Mouse (Mus musculus): ENCODE results near the gene Mpnd. TPM values are rescaled to one million over a fixed set of nuclear protein-coding genes. Genes with fewer than 3 reads are reported as not detected.

Mpnd gene
- total and polyA plus RNA-seq, 2 experiments from 2014 or later: 91.6 to 293 TPM

DNA sequence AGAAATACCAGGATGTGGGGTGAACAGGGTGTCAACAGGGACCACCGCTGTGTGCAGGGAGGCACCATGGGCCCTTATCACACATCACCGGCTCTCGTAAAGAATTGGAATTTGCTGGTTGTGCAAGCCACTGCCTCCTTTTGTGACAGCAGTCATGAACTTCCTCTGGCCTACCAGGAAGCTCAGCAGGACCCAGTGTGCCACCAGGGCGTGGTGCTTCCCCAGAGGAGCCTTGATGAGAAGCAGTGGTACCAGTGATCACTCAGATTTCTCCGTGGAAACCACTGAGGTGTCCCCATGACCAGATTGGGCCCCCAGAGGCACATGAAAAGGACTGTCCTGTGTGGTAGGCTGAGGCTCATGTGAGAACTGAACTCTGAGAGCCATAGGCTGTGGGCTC lies 17.9 kb downstream of the Mpnd start:
- DNase-seq (ENCODE audit: low spot score): no peak
- no peak for ATAC-seq (ENCODE audit: low FRiP score)
- Histone ChIP-seq H3K4me1 (ENCODE audit: insufficient read depth, low read length) (0 out of 2 replicates have a peak, but pooled peaks cover 3% of the 10 kb centered on the region), H3K9me3 (ENCODE audit: low read length) (no peaks in the 10 kb centered on the region), H3K36me3 (ENCODE audit: insufficient read depth, low read length) (peaks cover 18% of the 10 kb centered on the region), H3K27ac (ENCODE audit: low read depth, low read length) (no peak overlapping the region), H3K27me3 (ENCODE audit: insufficient read depth, low read length) (no peaks in the 10 kb centered on the region), H3K4me2 (ENCODE audit: low read depth, low read length, poor library complexity, severe bottlenecking) (no peak overlapping the region), H3K9ac (replicated peaks; ENCODE audit: low read length, poor library complexity, severe bottlenecking) (no peak overlapping the region), H3K4me3 (ENCODE audit: low read depth, low read length) (no peak overlapping the region)
- TF ChIP-seq CTCF (IDR thresholded peaks at IDR 0.05): no peak
- WGBS: 84% methylated on average over 5 of the region's 5 CpGs

- Histone ChIP-seq H3K4me1 (ENCODE audit: insufficient read depth, low read length) (0 out of 2 replicates have a peak, but pooled peaks cover 3% of the 10 kb centered on the region), H3K4me3 (ENCODE audit: low read depth, low read length) (no peak overlapping the region), H3K27me3 (ENCODE audit: insufficient read depth, low read length) (no peaks in the 10 kb centered on the region), H3K9ac (replicated peaks; ENCODE audit: low read length, poor library complexity, severe bottlenecking) (no peak overlapping the region), H3K27ac (ENCODE audit: low read depth, low read length) (no peak overlapping the region), H3K4me2 (ENCODE audit: low read depth, low read length, poor library complexity, severe bottlenecking) (no peak overlapping the region), H3K36me3 (ENCODE audit: insufficient read depth, low read length) (peaks cover 14% of the 10 kb centered on the region), H3K9me3 (ENCODE audit: low read length) (no peaks in the 10 kb centered on the region)
- TF ChIP-seq CTCF (IDR thresholded peaks at IDR 0.05): no peak
- no peak for DNase-seq (ENCODE audit: low spot score)
- no peak for ATAC-seq (ENCODE audit: low FRiP score)
- 64% methylated on average over 2 of the region's 2 CpGs for WGBS
These were observed 19.0 kb downstream of the Mpnd start for GRCm38 (mm10) chr17:56024476-56024875.

DNA sequence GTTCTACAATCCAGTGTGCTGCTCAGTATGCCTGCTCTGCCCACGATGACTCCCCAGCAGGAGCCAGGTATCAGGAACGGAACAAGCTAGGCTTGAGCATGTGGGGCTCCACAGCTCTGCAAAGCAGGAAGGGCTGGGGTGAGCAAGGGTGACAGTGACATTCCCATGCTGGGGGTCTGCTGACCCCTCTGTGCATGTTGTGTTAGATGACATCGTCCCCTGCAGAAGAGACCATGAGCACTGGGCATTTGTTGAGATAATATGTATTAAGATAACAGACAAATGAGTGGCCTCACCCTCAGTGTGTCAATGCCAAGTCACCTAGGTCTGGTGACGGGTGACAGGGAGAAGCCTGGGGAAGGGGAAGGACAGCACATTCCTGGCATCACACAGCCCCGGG lies 19.4 kb downstream of the Mpnd start:
- TF ChIP-seq CTCF (IDR thresholded peaks at IDR 0.05): no peak
- no peak overlapping the region for H3K4me2 ChIP-seq (ENCODE audit: low read depth, low read length, poor library complexity, severe bottlenecking)
- DNase-seq (ENCODE audit: low spot score) (no peak), ATAC-seq (ENCODE audit: low FRiP score) (no peak)
- no peak overlapping the region for H3K27ac ChIP-seq (ENCODE audit: low read depth, low read length)
- H3K9ac ChIP-seq (replicated peaks; ENCODE audit: low read length, poor library complexity, severe bottlenecking): no peak overlapping the region
- H3K9me3 ChIP-seq (ENCODE audit: low read length): no peaks in the 10 kb centered on the region
- peaks cover 12% of the 10 kb centered on the region for H3K36me3 ChIP-seq (ENCODE audit: insufficient read depth, low read length)
- WGBS: 88% methylated on average over 5 of the region's 5 CpGs
- no peak overlapping the region for H3K4me3 ChIP-seq (ENCODE audit: low read depth, low read length)
- H3K27me3 ChIP-seq (ENCODE audit: insufficient read depth, low read length): no peaks in the 10 kb centered on the region
- 0 out of 2 replicates have a peak, but pooled peaks cover 3% of the 10 kb centered on the region for H3K4me1 ChIP-seq (ENCODE audit: insufficient read depth, low read length)

DNA sequence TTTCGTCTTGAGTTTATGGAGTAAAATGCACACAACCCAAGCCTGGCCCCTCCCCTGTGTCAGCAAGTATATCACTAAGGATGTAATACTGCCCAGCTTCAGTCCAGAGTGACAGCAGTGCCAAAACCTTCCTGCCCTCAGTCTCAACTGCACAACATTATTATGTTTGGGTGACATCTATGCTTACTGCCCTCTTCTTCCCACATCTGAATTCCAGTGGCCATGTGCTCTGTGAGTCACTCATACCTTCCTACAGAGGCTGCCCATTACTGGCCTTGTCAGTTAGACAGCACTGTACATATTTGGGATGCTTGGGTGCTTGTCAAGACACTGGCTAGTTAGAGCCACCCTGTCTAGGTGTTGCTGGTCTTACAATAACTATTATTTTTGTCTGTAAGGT lies 20.8 kb downstream of the Mpnd start:
- Histone ChIP-seq H3K4me2 (ENCODE audit: low read depth, low read length, poor library complexity, severe bottlenecking) (no peak overlapping the region), H3K9ac (replicated peaks; ENCODE audit: low read length, poor library complexity, severe bottlenecking) (no peak overlapping the region)

DNA sequence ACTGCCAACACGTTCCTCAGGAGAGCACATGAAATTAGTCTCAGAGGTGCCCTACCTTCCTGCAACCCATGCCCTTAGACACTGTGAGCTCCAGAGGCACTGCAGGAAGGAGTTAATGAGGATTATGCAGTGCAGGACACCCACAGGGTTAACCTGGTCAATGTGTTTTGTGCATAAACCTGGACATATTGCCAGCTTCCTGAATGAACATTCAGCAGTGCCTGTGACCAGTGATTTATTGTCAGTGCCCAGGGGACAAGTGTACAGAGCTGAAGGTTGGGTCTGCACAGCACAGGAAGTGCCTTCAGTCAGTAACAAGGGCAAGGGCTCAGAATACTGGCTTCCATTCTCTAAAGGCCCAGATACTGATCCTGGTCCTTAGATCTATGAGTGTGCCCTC lies 21.4 kb downstream of the Mpnd start:
- Histone ChIP-seq H3K9me3 (ENCODE audit: low read length) (no peaks in the 10 kb centered on the region), H3K36me3 (ENCODE audit: insufficient read depth, low read length) (peaks cover 16% of the 10 kb centered on the region), H3K4me1 (ENCODE audit: insufficient read depth, low read length) (0 out of 2 replicates have a peak, but pooled peaks cover 5% of the 10 kb centered on the region), H3K27ac (ENCODE audit: low read depth, low read length) (no peak overlapping the region), H3K4me2 (ENCODE audit: low read depth, low read length, poor library complexity, severe bottlenecking) (no peak overlapping the region), H3K27me3 (ENCODE audit: insufficient read depth, low read length) (no peaks in the 10 kb centered on the region), H3K9ac (replicated peaks; ENCODE audit: low read length, poor library complexity, severe bottlenecking) (no peak overlapping the region), H3K4me3 (ENCODE audit: low read depth, low read length) (no peak overlapping the region)
- TF ChIP-seq CTCF (IDR thresholded peaks at IDR 0.05): no peak
- ATAC-seq (ENCODE audit: low FRiP score): no peak
- no peak for DNase-seq (ENCODE audit: low spot score)
- WGBS: 86% methylated on average over 1 of the region's 1 CpGs

More for the DNA sequence above, 20.8 kb downstream of the Mpnd start:
- no peak for DNase-seq (ENCODE audit: low spot score)
- Histone ChIP-seq H3K9me3 (ENCODE audit: low read length) (no peaks in the 10 kb centered on the region), H3K27ac (ENCODE audit: low read depth, low read length) (no peak overlapping the region), H3K4me1 (ENCODE audit: insufficient read depth, low read length) (0 out of 2 replicates have a peak, but pooled peaks cover 5% of the 10 kb centered on the region), H3K36me3 (ENCODE audit: insufficient read depth, low read length) (peaks cover 16% of the 10 kb centered on the region), H3K4me3 (ENCODE audit: low read depth, low read length) (no peak overlapping the region), H3K27me3 (ENCODE audit: insufficient read depth, low read length) (no peaks in the 10 kb centered on the region)
- TF ChIP-seq CTCF (IDR thresholded peaks at IDR 0.05): no peak
- ATAC-seq (ENCODE audit: low FRiP score): no peak
- 94% methylated on average over 1 of the region's 1 CpGs for WGBS

- no peak for ATAC-seq (ENCODE audit: low FRiP score)
- no peak for DNase-seq (ENCODE audit: low spot score)
- Histone ChIP-seq H3K36me3 (ENCODE audit: insufficient read depth, low read length) (peaks cover 18% of the 10 kb centered on the region), H3K27ac (ENCODE audit: low read depth, low read length) (no peak overlapping the region), H3K4me3 (ENCODE audit: low read depth, low read length) (no peak overlapping the region), H3K9me3 (ENCODE audit: low read length) (no peaks in the 10 kb centered on the region), H3K4me2 (ENCODE audit: low read depth, low read length, poor library complexity, severe bottlenecking) (no peak overlapping the region), H3K27me3 (ENCODE audit: insufficient read depth, low read length) (no peaks in the 10 kb centered on the region), H3K4me1 (ENCODE audit: insufficient read depth, low read length) (0 out of 2 replicates have a peak, but pooled peaks cover 2% of the 10 kb centered on the region), H3K9ac (replicated peaks; ENCODE audit: low read length, poor library complexity, severe bottlenecking) (no peak overlapping the region)
- WGBS: 92% methylated on average over 5 of the region's 5 CpGs
- no peak for TF ChIP-seq CTCF (IDR thresholded peaks at IDR 0.05)
These were observed 22.4 kb downstream of the Mpnd start for GRCm38 (mm10) chr17:56027801-56028441.
